Comparison of ENCODE assay signal across 11 mouse cellular contexts in genomic region chr14:24014391-24014790, GRCm38 (mm10). TPM values are rescaled to one million over a fixed set of nuclear protein-coding genes. Genes with fewer than 3 reads are reported as not detected.
DNase-seq lines count a peak whose midpoint lies in the region; ATAC-seq and TF ChIP-seq lines count a peak whose summit lies in the region.
"Had no signal": no experiment of that assay in that cellular context is flagged by ENCODE, and none has a peak within 500 bp of the region (broad histone marks: within the 10 kb centered on the region; RNA-seq: fewer than 3 reads in every experiment).

Gene Kcnma1 (minus strand): TSS chr14:24014491.

- H3K4me3 ChIP-seq in gastrocnemius, adult 2 months, result no peak within 1 kb of the TSS
- H3K4me3 ChIP-seq in lung, adult 2 months (replicated peaks; ENCODE audit: extremely low read depth, low read depth, low read length), result no peak within 1 kb of the TSS
- H3K4me3 ChIP-seq: lung, embryonic 15.5 days had no signal

- H3K4me1 ChIP-seq in lung, adult 2 months (ENCODE audit: control insufficient read depth, insufficient read depth, low read length), result no peaks in the 10 kb centered on the region
- H3K4me1 ChIP-seq: lung, embryonic 15.5 days had no signal

- 60% methylated on average over 3 of the region's 3 CpGs for WGBS in lung, adult 2 months

- intact Hi-C loops in gastrocnemius, adult 2 months (cut with DNase I), result no loop called here
- intact Hi-C loops in left cerebral cortex, postnatal 10 days (cut with DNase I), result loop anchor here (5.0 kb wide), 2 partner anchors 43 to 258 kb away; no protein-coding TSS in a partner anchor

- no peak for TF ChIP-seq CTCF in gastrocnemius, adult 2 months (IDR thresholded peaks at IDR 0.05)
- no peak for TF ChIP-seq CTCF in lung, adult 2 months (IDR thresholded peaks at IDR 0.05; ENCODE audit: insufficient read depth, low read length)

- DNase-seq in frontal cortex, adult 2 months (ENCODE audit: extremely low spot score in 1 of 2, low spot score in 1 of 2), result no peak
- no peak for DNase-seq in adrenal gland, adult 2 months
- DNase-seq in gastrocnemius, adult 2 months, result no peak
- DNase-seq in left cerebral cortex, postnatal 10 days (ENCODE audit: extremely low spot score in 1 of 2, low spot score in 2 of 2), result no peak
- DNase-seq in lung, adult 2 months, result no peak

- no peak for ATAC-seq in frontal cortex, adult (ENCODE audit: low TSS enrichment)
- no peak for ATAC-seq in megakaryocyte progenitor cell, adult 5-6 weeks (replicated peaks; ENCODE audit: poor library complexity)
- no peak for ATAC-seq in activated CD4-positive, CD25-positive, alpha-beta regulatory T cell, adult 4 months
- ATAC-seq: intestine, embryonic 16.5 days had no signal

- no peak for TF ChIP-seq POLR2A in lung, adult 2 months (IDR thresholded peaks at IDR 0.05; ENCODE audit: borderline replicate concordance, extremely low read depth, low read depth, low read length)

- H3K27ac ChIP-seq in gastrocnemius, adult 2 months, result no peak within 1 kb of the TSS
- H3K27ac ChIP-seq: lung, embryonic 15.5 days had no signal

RNA-seq across cellular contexts. Expression of gene Kcnma1, which starts in this region (rescaled TPM):
- polyA plus RNA-seq in frontal cortex, adult 2 months (2012; rRNA removed), result 45.7 and 51.9 TPM in 2 replicates
- 10 to 100 TPM; 48.9 to 77.4 TPM for total RNA-seq in adrenal gland, adult 2 months (2021)
- 24.0 and 27.6 TPM in 2 replicates for polyA plus RNA-seq in adrenal gland, adult 2 months (2012; rRNA removed)
- 10 to 100 TPM; 52.6 to 80.4 TPM for total RNA-seq in gastrocnemius, adult 2 months (2021)
- 100 to 1,000 TPM; 152 to 155 TPM for total RNA-seq in left cerebral cortex, postnatal 10 days (2021)
- not detected in 2 replicates for total RNA-seq in megakaryocyte progenitor cell, adult 5-6 weeks (2015)
- not detected in 2 replicates for total RNA-seq in megakaryocyte progenitor cell, adult 5-6 weeks (2017)
- polyA plus RNA-seq in lung, adult 2 months (2012; rRNA removed), result 1.3 and 1.6 TPM in 2 replicates
- polyA plus RNA-seq in activated CD4-positive, CD25-positive, alpha-beta regulatory T cell, adult 4 months (2017; shearing (Covaris generic)), result not detected
- polyA plus RNA-seq: C2C12 had no signal

Comparison
In these comparisons a context has a peak if more than half of its experiments do, and no peak if none do; other contexts are left out.
1. RNA of gene Kcnma1 (total RNA-seq): 152 to 155 TPM in left cerebral cortex, postnatal 10 days, 52.6 to 80.4 TPM in gastrocnemius, adult 2 months and 48.9 to 77.4 TPM in adrenal gland, adult 2 months; not detected in megakaryocyte progenitor cell, adult 5-6 weeks; every median in the first group is over 10 times any median in the second.